ENCODE assay signal across 9 mouse cellular contexts in genomic region chr4:155654456-155655298, GRCm38 (mm10). TPM values are rescaled to one million over a fixed set of nuclear protein-coding genes. Genes with fewer than 3 reads are reported as not detected.
DNase-seq lines count a peak whose midpoint lies in the region; ATAC-seq and TF ChIP-seq lines count a peak whose summit lies in the region.
"Had no signal": no experiment of that assay in that cellular context is flagged by ENCODE, and none has a peak within 500 bp of the region (broad histone marks: within the 10 kb centered on the region; RNA-seq: fewer than 3 reads in every experiment).

No protein-coding gene starts in this region.

- no peak for TF ChIP-seq CTCF in lung, adult 2 months (IDR thresholded peaks at IDR 0.05; ENCODE audit: insufficient read depth, low read length)

- peaks cover 23% of the 10 kb centered on the region for H3K36me3 ChIP-seq in erythroblast, embryonic 14.5 days (ENCODE audit: control insufficient read depth)
- peaks cover 61% of the 10 kb centered on the region for H3K36me3 ChIP-seq in forebrain, embryonic 13.5 days (ENCODE audit: poor library complexity, severe bottlenecking)
- peaks cover 62% of the 10 kb centered on the region for H3K36me3 ChIP-seq in neural tube, embryonic 13.5 days

- peaks cover 57% of the 10 kb centered on the region for H3K27me3 ChIP-seq in erythroblast, embryonic 14.5 days (ENCODE audit: control insufficient read depth)
- H3K27me3 ChIP-seq in forebrain, embryonic 13.5 days = peaks cover 61% of the 10 kb centered on the region
- peaks cover 74% of the 10 kb centered on the region for H3K27me3 ChIP-seq in neural tube, embryonic 13.5 days

- peak; percentile 29; the same call in 1 of the 2 replicates for TF ChIP-seq POLR2A in lung, adult 2 months (IDR thresholded peaks at IDR 0.05; ENCODE audit: borderline replicate concordance, extremely low read depth, low read depth, low read length)

- DNase-seq in brain, adult 2 months (ENCODE audit: low read depth, low spot score) = peak; percentile 78
- peak; percentile 59 for DNase-seq in lung, adult 2 months
- peak; percentile 67 to 73 for DNase-seq in urinary bladder, postnatal 4 days (ENCODE audit: low spot score in 2 of 2)

- H3K27ac ChIP-seq in forebrain, embryonic 13.5 days = no peak overlapping the region
- no peak overlapping the region for H3K27ac ChIP-seq in neural tube, embryonic 13.5 days (replicated peaks)

- H3K9ac ChIP-seq in forebrain, embryonic 13.5 days = peak overlapping the region; percentile 52; the same call in 1 of the 2 replicates
- H3K9ac ChIP-seq in neural tube, embryonic 13.5 days = peak overlapping the region; percentile 56

- H3K9me3 ChIP-seq in erythroblast, embryonic 14.5 days (ENCODE audit: control insufficient read depth, low read length) = peaks cover 11% of the 10 kb centered on the region
- no peaks in the 10 kb centered on the region for H3K9me3 ChIP-seq in forebrain, embryonic 13.5 days (replicated peaks)
- H3K9me3 ChIP-seq in neural tube, embryonic 13.5 days = no peaks in the 10 kb centered on the region

- peak overlapping the region; percentile 38 for H3K4me3 ChIP-seq in erythroblast, embryonic 14.5 days (replicated peaks)
- peak overlapping the region; percentile 30 for H3K4me3 ChIP-seq in forebrain, embryonic 13.5 days
- H3K4me3 ChIP-seq in lung, adult 2 months (replicated peaks; ENCODE audit: extremely low read depth, low read depth, low read length) = peak overlapping the region; percentile 48
- peak overlapping the region; percentile 39 for H3K4me3 ChIP-seq in neural tube, embryonic 13.5 days

- 3% methylated on average over 52 of the region's 52 CpGs for WGBS in forebrain, embryonic 13.5 days
- WGBS in lung, adult 2 months = 5% methylated on average over 52 of the region's 52 CpGs
- 2% methylated on average over 52 of the region's 52 CpGs for WGBS in neural tube, embryonic 13.5 days

- ATAC-seq in erythroblast, adult 5-6 weeks (replicated peaks; ENCODE audit: low FRiP score, poor library complexity, severe bottlenecking) = no peak
- ATAC-seq in forebrain, embryonic 13.5 days = peak; percentile 54
- peak; percentile 82 for ATAC-seq in inflammation-experienced regulatory T-cells, adult 6 months
- peak; percentile 44 for ATAC-seq in neural tube, embryonic 13.5 days (ENCODE audit: low read depth)

- H3K4me1 ChIP-seq in erythroblast, embryonic 14.5 days (ENCODE audit: control insufficient read depth) = peaks cover 19% of the 10 kb centered on the region
- H3K4me1 ChIP-seq in forebrain, embryonic 13.5 days = peaks cover 34% of the 10 kb centered on the region
- H3K4me1 ChIP-seq in lung, adult 2 months (ENCODE audit: control insufficient read depth, insufficient read depth, low read length) = peaks cover 11% of the 10 kb centered on the region
- H3K4me1 ChIP-seq in neural tube, embryonic 13.5 days (replicated peaks) = peaks cover 34% of the 10 kb centered on the region

- peak overlapping the region; percentile 59 for H3K4me2 ChIP-seq in forebrain, embryonic 13.5 days
- peak overlapping the region; percentile 66 for H3K4me2 ChIP-seq in neural tube, embryonic 13.5 days

RNA-seq across cellular contexts. Expression of gene Mmp23, which starts 1.5 kb away (rescaled TPM):
- not detected in 2 replicates for polyA plus RNA-seq in erythroblast, embryonic 14.5 days (2012)
- 1.9 TPM in 1 of 2 replicates, not detected in the other for total RNA-seq in erythroblast, adult 5-6 weeks (2015; ENCODE audit: low replicate concordance)
- total RNA-seq in erythroblast, adult 5-6 weeks (2017; ENCODE audit: low replicate concordance) = not detected in 2 replicates
- polyA plus RNA-seq in forebrain, embryonic 13.5 days (2015; fragmentation: Nextera tagmentation; extraction: Ambion mirVana) = 1.6 and 2.1 TPM in 2 replicates
- not detected for polyA plus RNA-seq in inflammation-experienced regulatory T-cells, adult 6 months (2017; shearing (Covaris generic))
- polyA plus RNA-seq in lung, adult 2 months (2012; rRNA removed) = 30.8 and 42.7 TPM in 2 replicates
- 3.9 and 5.4 TPM in 2 replicates for polyA plus RNA-seq in neural tube, embryonic 13.5 days (2015; fragmentation: Nextera tagmentation; extraction: Ambion mirVana)

RNA-seq across cellular contexts. Expression of gene Gm10563, which starts 9.5 kb away (rescaled TPM):
- polyA plus RNA-seq in erythroblast, embryonic 14.5 days (2012) = not detected in 2 replicates
- total RNA-seq in erythroblast, adult 5-6 weeks (2015; ENCODE audit: low replicate concordance) = not detected in 2 replicates
- not detected in 2 replicates for total RNA-seq in erythroblast, adult 5-6 weeks (2017; ENCODE audit: low replicate concordance)
- not detected in 2 replicates for polyA plus RNA-seq in forebrain, embryonic 13.5 days (2015; fragmentation: Nextera tagmentation; extraction: Ambion mirVana)
- polyA plus RNA-seq in inflammation-experienced regulatory T-cells, adult 6 months (2017; shearing (Covaris generic)) = 1 to 10 TPM in 1 of 3 experiments, not detected in 2; 1.7 TPM
- not detected in 2 replicates for polyA plus RNA-seq in lung, adult 2 months (2012; rRNA removed)
- not detected in 2 replicates for polyA plus RNA-seq in neural tube, embryonic 13.5 days (2015; fragmentation: Nextera tagmentation; extraction: Ambion mirVana)
- total RNA-seq: MEL had no signal

RNA-seq across cellular contexts. Expression of gene Mib2, which starts 14.3 kb away (rescaled TPM):
- polyA plus RNA-seq in erythroblast, embryonic 14.5 days (2012) = 0.69 and 0.71 TPM in 2 replicates
- total RNA-seq in erythroblast, adult 5-6 weeks (2015; ENCODE audit: low replicate concordance) = 0.77 and 0.84 TPM in 2 replicates
- total RNA-seq in erythroblast, adult 5-6 weeks (2017; ENCODE audit: low replicate concordance) = 2.1 and 3.2 TPM in 2 replicates
- polyA plus RNA-seq in forebrain, embryonic 13.5 days (2015; fragmentation: Nextera tagmentation; extraction: Ambion mirVana) = 29.8 and 35.2 TPM in 2 replicates
- 1 to 10 TPM; 3.1 to 5.2 (median 3.9) TPM for polyA plus RNA-seq in inflammation-experienced regulatory T-cells, adult 6 months (2017; shearing (Covaris generic))
- 90.1 and 92.0 TPM in 2 replicates for polyA plus RNA-seq in lung, adult 2 months (2012; rRNA removed)
- 37.4 and 38.9 TPM in 2 replicates for polyA plus RNA-seq in neural tube, embryonic 13.5 days (2015; fragmentation: Nextera tagmentation; extraction: Ambion mirVana)

RNA-seq across cellular contexts. Expression of gene Cdk11b, which starts 30.0 kb away (rescaled TPM):
- polyA plus RNA-seq in erythroblast, embryonic 14.5 days (2012) = 5.0 and 6.4 TPM in 2 replicates
- total RNA-seq in erythroblast, adult 5-6 weeks (2015; ENCODE audit: low replicate concordance) = 23.0 and 24.8 TPM in 2 replicates
- 20.7 and 51.7 TPM in 2 replicates for total RNA-seq in erythroblast, adult 5-6 weeks (2017; ENCODE audit: low replicate concordance)
- polyA plus RNA-seq in forebrain, embryonic 13.5 days (2015; fragmentation: Nextera tagmentation; extraction: Ambion mirVana) = 75.5 and 77.9 TPM in 2 replicates
- 100 to 1,000 TPM in 2 of 3 experiments, 10 to 100 TPM in 1; 75.2 to 139 (median 116) TPM for polyA plus RNA-seq in inflammation-experienced regulatory T-cells, adult 6 months (2017; shearing (Covaris generic))
- polyA plus RNA-seq in lung, adult 2 months (2012; rRNA removed) = 21.3 and 29.1 TPM in 2 replicates
- polyA plus RNA-seq in neural tube, embryonic 13.5 days (2015; fragmentation: Nextera tagmentation; extraction: Ambion mirVana) = 54.7 and 61.6 TPM in 2 replicates

RNA-seq across cellular contexts. Expression of gene Fndc10, which starts 39.5 kb away (rescaled TPM):
- polyA plus RNA-seq in erythroblast, embryonic 14.5 days (2012) = 0.02 TPM in 1 of 2 replicates, not detected in the other
- not detected in 2 replicates for total RNA-seq in erythroblast, adult 5-6 weeks (2015; ENCODE audit: low replicate concordance)
- 0.09 TPM in 1 of 2 replicates, not detected in the other for total RNA-seq in erythroblast, adult 5-6 weeks (2017; ENCODE audit: low replicate concordance)
- 1.9 and 2.3 TPM in 2 replicates for polyA plus RNA-seq in forebrain, embryonic 13.5 days (2015; fragmentation: Nextera tagmentation; extraction: Ambion mirVana)
- 1 to 10 TPM in 1 of 3 experiments, under 1 TPM in 2; 0.16 to 1.6 (median 0.96) TPM for polyA plus RNA-seq in inflammation-experienced regulatory T-cells, adult 6 months (2017; shearing (Covaris generic))
- 10.6 and 11.8 TPM in 2 replicates for polyA plus RNA-seq in lung, adult 2 months (2012; rRNA removed)
- 10.5 and 16.5 TPM in 2 replicates for polyA plus RNA-seq in neural tube, embryonic 13.5 days (2015; fragmentation: Nextera tagmentation; extraction: Ambion mirVana)
